Mouse (Mus musculus) layer of hippocampus, postnatal 10 days (tissue): ENCODE results near the gene Hist1h2bj. TPM values are rescaled to one million over a fixed set of nuclear protein-coding genes. Genes with fewer than 3 reads are reported as not detected.
"Not testable (repeated sequence)": the region's sequence is repeated elsewhere in the genome, so short reads cannot be mapped to it uniquely, and the experiment has no call there.

Experiments
- DNase-seq, 2 experiments: peaks; one replicate each; pipeline ENCODE4 v3.0.0; 2021; ENCODE audit warnings: low spot score in 2 of 2
- total RNA-seq, 2 experiments: library from RNA; stranded (reverse); gene quantifications; 2 replicates each; pipeline ENCODE4 v1.2.3; 2021

The Hist1h2bj gene
- total RNA-seq, 2 experiments from 2014 or later, result 29.4 to 36.1 TPM

DNA sequence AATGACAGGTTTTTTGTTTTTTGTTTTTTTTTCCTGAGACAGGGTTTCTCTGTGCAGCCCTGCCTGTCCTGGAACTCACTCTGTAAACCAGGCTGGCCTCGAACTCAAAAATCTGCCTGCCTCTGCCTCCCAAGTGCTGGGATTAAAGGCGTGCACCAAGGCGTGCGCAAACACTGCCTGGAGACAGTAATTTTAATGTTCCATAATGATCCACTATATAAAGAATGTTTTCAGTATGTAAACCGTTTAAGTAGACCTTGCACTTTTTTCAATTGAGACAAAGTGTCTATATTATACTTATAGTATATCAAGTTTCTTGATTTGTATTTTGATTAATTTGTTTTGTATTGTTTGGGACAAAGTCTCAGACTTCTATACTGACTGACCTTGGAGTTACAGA is 3.6 kb upstream of the Hist1h2bj start:
- DNase-seq, result no peak

DNA sequence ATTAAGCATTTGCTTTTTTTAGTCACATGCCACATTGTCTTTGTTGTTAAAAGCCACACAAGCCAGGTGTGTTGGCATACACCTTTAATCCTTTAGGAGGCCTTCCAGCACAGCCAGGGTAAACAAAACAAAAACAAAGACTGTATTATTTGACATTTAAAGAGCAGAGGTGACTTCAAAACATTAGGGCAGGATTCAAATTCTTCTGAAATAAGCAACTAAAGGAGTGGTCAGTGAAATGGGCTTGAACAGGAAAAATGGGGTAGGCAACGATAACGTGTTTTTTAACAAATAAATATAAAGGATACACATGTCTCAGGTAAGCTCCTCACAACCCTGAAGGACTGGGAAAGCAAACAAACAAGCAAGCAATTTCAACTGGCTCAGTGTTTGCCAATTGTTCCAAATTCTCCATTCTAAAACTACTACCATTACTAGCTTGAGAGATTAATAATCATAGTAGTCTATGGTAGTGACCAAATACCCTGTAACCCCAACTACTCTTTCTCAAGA is 3.0 kb upstream of the Hist1h2bj start:
- no peak for DNase-seq

DNA sequence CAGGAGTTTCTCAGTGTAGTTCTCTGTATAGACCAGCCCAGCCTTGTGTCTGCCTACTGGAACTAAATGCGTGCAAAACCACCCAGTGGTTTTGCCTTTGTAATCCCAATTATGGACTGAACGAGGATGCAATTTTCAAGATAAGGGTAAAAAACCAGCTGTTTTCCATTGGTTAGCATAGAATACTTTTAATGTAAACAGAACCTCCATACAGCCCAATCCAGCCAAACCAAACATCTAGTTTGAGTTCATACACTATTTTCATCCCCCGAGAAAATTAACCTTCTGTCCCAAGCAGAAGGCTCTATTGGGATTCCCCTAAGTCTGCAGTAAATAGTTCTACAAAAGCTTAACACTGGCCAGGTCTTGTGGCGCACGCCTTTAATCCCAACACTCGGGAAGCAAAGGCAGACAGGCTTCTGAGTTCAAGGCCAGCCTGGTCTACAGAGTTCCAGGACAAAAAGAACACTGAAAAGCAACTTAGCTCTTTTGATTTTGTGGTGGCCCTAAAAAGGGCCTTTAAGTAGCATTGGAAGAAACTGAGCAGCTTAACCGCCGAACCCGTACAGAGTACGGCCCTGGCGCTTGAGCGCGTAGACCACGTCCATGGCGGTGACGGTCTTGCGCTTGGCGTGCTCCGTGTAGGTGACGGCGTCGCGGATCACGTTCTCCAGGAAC is 2.4 kb upstream of the Hist1h2bj start:
- DNase-seq, result no peak

DNA sequence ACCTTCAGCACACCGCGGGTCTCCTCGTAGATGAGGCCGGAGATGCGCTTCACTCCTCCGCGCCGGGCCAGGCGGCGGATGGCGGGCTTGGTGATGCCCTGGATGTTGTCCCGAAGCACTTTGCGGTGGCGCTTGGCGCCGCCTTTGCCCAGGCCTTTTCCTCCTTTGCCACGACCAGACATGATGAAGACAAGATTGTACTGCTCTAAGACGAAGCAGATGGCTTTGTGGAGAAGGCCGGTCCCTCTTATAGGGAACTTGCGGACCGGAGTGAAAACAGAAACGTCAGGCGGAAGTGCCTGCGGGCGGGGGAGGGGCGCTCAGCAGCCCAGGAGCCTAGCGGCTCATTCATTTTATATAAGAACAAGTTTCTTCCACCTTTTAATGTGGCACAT is 1.9 kb upstream of the Hist1h2bj start, which contains the start of gene Hist1h4i:
Gene Hist1h4i, minus strand, starts transcription at position 221 of the 395 bp plus-strand sequence.
- DNase-seq, result peak; percentile 95 to 97

DNA sequence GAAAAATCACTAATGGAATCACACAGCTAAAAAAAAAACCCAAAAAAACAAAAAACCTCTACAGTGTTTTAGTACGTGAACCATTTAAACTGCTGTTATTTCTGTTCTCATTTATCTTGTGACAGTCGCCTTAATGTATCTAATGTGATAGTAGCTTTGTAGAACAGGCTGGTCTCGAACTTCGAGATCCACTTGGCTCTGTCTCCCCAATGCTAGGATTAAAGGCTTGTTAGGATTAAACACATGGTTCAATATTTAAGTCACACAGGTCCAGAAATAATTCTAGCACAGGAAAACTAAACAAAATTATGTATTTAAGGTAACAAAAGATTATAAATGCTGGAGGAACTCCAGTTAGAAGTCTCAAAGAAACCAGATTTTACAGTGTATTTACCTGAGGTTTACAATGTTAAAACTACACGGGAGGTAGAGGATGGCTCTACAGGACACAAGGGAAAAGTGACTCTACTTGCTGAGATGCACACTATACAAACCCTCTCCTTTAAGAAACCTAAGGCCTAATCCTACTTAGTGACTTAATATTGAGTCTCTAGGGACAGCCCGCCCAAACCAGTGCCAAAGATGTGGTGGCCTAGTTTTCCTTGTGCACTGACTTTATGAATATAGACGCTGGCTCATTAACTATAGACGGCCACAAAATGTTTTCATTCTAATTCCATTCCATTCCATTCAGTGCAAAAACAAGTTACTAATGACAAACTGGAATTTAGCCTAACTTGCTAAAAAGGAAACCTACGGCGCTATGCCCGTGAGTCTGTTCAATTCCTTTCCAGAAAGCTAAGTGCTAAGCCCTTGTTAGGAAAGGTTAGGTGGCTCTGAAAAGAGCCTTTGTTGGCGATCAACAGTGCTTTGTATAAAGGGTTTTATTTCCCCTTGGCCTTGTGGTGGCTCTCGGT is 1.1 kb upstream of the Hist1h2bj start:
- DNase-seq, result no peak

DNA sequence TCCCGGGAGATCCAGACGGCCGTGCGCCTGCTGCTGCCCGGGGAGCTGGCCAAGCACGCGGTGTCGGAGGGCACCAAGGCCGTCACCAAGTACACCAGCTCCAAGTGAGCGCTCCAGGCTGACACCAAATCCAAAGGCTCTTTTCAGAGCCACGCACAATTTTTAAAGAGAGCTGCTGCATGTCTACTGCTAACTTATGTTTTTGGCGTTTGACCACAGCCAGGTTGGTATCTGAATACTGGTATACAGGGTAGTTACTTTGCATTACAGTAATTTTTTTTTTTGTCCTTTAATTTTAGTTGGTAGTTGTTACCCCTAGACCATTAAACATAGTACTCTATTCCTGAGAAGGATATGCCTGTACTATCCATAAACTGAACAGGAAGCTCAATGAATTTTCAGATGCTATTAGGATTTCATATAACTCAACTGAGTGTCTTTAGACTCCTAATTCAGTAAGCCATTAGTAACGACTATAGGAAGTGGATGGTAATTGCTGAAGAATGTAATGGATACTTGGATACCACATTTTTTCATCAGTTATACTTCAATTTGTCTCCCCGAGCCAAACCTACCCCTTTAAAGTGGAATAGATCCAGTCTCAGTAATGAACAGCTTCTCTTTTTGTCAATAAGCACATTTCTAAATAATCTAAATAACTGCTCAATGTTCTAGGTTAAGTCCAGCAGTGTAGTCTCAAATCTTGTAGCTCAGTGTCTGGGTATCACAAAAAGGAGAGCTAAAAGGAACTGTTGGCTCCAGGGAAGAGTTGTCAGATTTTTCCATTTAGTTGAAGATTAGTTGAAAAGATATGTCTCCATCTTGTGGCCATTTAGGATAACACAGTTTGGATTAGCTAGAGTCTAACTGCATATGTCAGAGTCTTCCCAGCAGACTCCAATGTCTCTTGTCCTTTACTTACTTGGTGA is 753 bp downstream of the Hist1h2bj start:
- no peak for DNase-seq

DNA sequence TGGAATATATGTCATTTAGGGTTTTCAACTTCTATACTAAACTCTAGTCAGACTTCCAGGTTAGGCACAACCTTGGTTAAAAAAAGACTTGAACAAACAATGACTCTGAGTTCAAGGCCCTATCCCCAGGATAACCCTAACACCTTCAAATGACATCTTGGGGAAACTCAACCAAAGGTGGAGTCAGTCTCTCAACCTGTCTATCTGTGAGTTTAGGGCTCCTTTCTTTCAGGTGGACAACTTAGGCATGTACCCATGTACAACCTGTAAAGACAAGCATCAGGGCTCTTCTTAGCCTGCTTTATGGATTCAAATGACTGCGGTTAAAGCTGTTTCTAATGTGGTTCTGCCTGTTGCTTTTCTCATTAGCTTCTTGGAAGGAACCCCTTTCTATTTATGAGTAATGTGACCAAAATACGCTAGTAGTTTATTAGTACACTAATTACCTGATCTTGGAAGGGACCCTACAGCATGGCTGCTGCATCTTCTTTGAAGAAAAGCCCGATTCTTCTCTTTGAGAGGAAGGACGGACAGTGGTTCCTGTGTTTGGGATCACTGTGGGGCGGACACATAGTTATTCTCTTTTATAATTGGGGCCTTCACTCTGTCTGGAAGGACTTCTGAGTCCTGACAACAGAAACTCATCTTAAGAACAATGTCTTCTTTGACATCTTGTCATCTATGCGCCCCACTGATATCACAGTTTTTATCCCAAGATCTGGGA is 1.6 kb downstream of the Hist1h2bj start:
- DNase-seq, result no peak

DNA sequence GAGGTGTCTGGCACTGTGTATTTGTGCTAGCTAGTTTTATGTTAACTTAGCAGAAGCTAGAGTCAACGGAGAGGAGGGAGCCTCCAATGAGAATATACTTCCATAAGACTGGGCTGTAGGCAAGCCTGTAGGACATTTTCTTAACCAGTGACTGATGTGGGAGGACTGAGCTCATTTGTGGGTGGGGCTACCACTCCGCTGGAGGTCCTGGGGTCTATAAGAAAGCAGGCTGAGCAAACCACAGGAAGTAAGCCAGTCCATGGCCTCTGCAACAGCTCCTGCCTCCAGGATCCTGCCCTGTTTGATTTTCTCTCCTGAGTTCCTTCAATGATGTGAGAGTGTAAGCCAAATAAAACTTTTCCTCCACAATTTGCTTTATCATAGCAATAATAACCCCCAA is 2.3 kb downstream of the Hist1h2bj start:
- no peak for DNase-seq

DNA sequence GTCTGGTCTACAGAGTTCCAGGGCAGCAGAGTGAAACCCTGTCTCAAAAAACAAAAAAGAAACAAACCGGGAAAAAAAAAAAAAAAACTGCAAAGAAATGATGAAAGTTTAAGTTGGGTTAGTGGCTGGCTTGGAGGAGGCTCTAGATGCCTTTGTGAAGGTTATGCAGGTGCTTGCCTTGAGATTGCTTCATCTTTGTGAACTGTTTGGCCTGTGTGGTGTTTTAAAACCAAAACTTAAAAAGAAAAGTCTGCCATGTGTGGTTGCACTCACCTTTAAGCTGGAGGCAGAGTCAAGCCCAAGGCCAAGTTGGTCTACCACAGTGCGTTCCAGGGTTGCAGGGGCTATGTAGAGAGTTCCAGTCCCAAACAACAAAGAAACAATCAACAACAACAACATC is 6.0 kb downstream of the Hist1h2bj start:
- no peak for DNase-seq

DNA sequence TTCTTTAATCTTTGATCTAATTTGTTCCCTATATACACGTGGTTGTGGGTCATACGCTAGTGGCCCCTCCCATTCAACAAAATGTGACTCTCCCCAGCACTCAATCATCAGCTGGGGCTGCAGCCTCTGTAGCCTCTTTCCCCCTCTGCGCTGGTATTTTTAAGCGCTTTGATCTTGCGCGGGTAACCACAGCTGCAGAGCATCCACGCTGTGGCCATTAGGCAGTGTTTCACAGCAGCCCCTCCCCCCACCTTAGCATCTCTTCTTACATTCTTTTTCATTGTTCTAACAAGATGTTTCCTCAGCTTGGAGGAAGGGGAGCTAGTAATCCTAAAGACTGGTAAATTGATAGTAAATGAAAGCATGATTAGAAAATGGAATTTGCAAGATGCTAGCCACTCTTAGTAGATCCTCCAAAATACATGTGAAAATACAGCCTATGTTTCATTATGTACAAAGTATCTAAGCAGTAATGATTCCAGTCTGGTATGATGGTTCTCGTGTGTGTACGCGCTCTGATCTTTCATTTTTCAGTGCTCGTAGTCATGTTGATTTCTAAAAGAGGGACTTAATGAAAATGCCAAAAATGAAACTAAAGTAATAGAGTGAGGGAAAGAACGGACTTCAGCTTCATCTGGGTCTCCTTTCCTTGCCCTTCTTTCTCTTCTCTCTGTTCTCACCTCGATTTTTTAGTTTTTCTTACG is 6.9 kb downstream of the Hist1h2bj start:
- peak; percentile 20 to 40 for DNase-seq

DNA sequence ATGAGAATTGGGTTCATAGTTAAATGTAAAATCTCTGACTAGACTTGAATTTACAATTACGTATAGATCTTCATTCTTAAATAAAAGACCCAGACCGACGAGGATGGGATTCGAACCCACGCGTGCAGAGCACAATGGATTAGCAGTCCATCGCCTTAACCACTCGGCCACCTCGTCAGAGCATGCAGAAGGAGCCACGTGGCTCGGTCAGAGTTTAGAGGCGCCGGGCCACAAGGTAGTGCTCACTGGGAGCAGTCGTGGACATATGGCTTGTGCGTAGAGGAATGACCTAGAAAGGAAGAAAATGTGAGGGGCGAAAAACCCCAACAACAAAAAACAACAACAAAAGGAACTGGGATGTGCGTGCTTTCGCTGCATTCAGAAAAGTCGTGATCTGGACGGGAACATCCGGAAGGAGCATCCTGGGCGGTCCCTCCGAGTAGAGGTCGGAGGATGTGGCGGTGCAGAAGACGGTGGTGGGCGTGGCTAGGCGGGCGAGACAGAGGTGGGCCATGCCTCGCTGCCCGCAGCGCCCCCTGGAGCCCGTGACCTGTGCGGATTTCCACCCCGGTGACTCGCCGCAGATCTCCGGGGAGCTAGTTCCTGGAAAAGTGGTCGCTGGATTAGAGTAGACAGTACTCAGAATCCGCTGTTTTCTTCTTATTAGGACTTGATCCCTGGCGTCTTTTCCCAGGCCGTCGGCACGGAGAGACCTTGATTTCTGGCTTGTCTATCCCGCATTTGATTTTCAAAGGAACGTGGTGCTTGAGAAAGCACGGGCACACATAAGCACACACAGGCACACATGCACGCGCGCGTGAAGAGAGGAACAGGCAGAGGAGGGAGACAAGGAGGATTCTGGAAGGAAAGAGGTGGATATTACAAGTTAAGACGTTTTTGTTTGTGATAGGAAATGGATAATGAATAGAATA is 7.8 kb downstream of the Hist1h2bj start:
- DNase-seq, result peak; percentile 86 to 91

DNA sequence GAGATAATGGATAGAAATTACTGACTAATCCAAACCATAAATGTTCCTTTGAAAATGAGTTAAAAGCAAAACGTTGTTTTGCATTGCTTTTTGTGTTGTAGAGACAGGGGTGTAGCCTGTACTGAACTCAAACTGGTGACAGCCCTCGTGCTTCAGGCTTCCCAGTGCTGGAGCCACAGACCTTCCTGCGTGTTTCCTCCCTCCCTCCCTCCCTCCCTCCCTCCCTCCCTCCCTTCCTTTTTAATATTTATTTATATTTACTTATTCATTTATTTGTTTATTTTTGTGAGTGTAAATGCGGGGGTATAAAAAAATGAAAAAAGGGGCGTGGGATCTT is 8.5 kb downstream of the Hist1h2bj start:
- no peak for DNase-seq

DNA sequence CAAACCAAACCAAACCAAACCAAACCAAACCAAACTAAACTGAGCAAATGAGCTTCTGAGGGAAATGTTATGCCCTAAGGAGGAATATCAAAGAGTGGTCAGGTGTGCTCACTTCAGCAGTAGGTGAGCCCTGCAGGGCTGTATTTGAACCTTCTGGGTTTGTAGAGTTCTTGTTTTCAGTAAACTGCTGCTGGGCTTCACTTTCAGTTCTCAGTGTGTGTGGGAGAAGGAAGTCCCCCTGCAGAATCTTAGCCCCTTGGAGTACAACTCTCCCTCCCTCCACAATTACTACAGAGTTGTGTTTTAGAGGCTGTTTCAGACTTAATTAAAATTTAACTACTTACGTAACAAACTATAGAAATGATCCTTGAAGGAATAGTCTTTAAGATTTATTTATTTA is 10.7 kb downstream of the Hist1h2bj start:
- no peak for DNase-seq

DNA sequence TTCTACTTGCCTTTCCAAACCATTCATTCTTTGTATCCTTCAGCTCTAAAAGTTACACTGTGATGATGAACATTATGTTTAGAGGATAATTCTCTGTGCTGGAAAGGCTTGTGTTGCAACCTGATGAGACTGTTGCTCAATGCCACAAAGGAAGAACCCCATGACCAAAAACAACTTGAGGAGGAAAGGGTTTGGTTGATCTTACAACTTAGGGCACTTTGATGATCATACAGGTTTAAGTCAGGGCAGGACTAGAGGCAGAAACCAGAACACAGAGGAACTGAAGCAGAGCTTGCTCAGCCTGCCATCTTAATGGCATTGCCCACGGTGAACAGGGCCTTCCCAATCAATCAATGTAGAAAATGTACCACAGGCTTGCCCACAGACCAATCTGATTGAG is 18.4 kb downstream of the Hist1h2bj start:
- no peak for DNase-seq

DNA sequence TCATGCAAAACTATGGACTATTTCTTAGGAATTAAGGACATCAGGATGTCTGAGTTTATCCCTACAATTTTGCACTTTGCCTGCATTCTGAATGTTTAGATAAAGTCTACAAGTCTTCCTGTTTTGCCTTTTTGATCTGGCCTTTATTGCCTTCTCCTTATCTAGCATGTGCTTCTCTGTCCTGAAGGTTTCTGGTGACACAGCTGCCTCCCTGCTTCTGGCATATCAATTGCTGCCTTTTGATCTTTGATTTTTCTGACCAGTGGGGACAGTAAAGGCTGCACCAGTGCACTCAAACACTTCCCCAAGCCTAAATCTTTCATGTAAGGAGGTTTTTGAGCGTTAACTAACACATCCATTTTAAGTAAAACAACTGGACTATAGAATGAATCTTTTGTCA is 20.5 kb downstream of the Hist1h2bj start:
- no peak for DNase-seq

DNA sequence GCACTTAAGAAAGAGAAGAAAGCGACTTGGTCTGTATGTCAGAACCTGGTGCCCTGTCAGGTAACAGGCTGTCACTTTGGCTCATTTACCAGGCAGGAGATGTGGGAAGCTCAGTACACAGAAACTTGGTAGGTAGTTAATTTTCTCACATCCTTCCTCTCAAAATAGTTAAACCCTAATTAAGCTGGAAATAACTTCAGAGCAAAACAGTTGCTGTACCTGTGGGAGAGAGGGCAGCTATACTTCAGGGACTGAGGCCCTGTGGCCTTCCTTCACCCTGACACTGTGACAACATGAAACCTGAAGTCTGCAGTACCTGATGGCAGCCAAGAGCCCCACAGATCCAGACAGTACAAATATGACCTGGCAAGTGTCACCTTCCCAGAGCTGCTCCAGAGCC is 41.1 kb downstream of the Hist1h2bj start, which contains the start of gene Vmn1r188:
Gene Vmn1r188, plus strand, starts transcription at position 301 of the 400 bp plus-strand sequence.
- DNase-seq, result not testable (repeated sequence)
